Mouse (Mus musculus): Measurements from ENCODE around the gene Dock7.

Dock7 gene

DNA sequence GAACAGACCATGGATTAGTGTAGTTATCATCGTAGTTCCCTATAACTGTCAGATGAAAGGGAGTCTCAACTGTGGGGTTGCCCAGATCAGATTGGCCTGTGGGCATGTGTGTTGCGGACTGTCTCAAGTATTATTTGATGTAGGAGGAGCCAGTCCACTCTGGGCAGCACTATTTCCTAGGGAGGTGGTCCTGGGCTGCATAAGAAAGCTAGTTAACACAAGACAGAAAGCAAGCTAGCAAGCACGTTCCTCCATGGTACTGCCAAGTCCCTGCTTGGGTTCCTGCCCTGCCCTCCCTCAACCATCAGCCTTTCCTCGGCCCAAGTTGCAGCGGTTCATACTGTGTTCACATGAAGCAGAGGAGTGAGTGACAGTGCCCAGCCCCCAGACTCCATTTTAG is 210.5 kb downstream of the Dock7 start:
- no peak for DNase-seq (ENCODE audit: low spot score)

GRCm38 (mm10) chr4:98887148-98887547 is 233.6 kb downstream of the Dock7 start:
- no peak for DNase-seq (ENCODE audit: low spot score)
